Mouse (Mus musculus): ENCODE results near the gene Rhobtb1. TPM values are rescaled to one million over a fixed set of nuclear protein-coding genes. Genes with fewer than 3 reads are reported as not detected.

Gene Rhobtb1
- polyA plus RNA-seq, 1 experiment from 2014 or later, result 11.4 TPM

GRCm38 (mm10) chr10:69157471-69157870 is 6.2 kb downstream of the Rhobtb1 start:
- H3K27ac ChIP-seq (ENCODE audit: low read depth, low read length), result no peak overlapping the region
- 79% methylated on average over 2 of the region's 2 CpGs for WGBS
- no peaks in the 10 kb centered on the region for H3K36me3 ChIP-seq (ENCODE audit: control insufficient read depth, insufficient read depth, low read length)
- no peaks in the 10 kb centered on the region for H3K4me1 ChIP-seq (ENCODE audit: control insufficient read depth, insufficient read depth, low read depth, low read length)
- no peaks in the 10 kb centered on the region for H3K27me3 ChIP-seq (replicated peaks; ENCODE audit: control insufficient read depth, insufficient read depth, low read length)
- no peak overlapping the region for H3K4me2 ChIP-seq (ENCODE audit: low read length)
- ATAC-seq, result no peak
- H3K9ac ChIP-seq (ENCODE audit: low read depth, low read length), result no peak overlapping the region
- H3K9me3 ChIP-seq (ENCODE audit: control insufficient read depth, low read length), result no peaks in the 10 kb centered on the region
- no peak overlapping the region for H3K4me3 ChIP-seq (ENCODE audit: low read length)

GRCm38 (mm10) chr10:69160877-69161276 is 9.6 kb downstream of the Rhobtb1 start:
- H3K9ac ChIP-seq (ENCODE audit: low read depth, low read length), result no peak overlapping the region
- no peak overlapping the region for H3K4me3 ChIP-seq (ENCODE audit: low read length)
- no peak overlapping the region for H3K27ac ChIP-seq (ENCODE audit: low read depth, low read length)
- H3K4me1 ChIP-seq (ENCODE audit: control insufficient read depth, insufficient read depth, low read depth, low read length), result no peaks in the 10 kb centered on the region
- H3K36me3 ChIP-seq (ENCODE audit: control insufficient read depth, insufficient read depth, low read length), result no peaks in the 10 kb centered on the region
- no peak for ATAC-seq
- H3K9me3 ChIP-seq (ENCODE audit: control insufficient read depth, low read length), result no peaks in the 10 kb centered on the region
- H3K4me2 ChIP-seq (ENCODE audit: low read length), result no peak overlapping the region
- 88% methylated on average over 2 of the region's 2 CpGs for WGBS
- no peaks in the 10 kb centered on the region for H3K27me3 ChIP-seq (replicated peaks; ENCODE audit: control insufficient read depth, insufficient read depth, low read length)

GRCm38 (mm10) chr10:69161503-69161902 is 10.3 kb downstream of the Rhobtb1 start:
- 86% methylated on average over 3 of the region's 3 CpGs for WGBS
- H3K4me2 ChIP-seq (ENCODE audit: low read length), result no peak overlapping the region

GRCm38 (mm10) chr10:69162577-69162976 is 11.3 kb downstream of the Rhobtb1 start:
- WGBS, result 85% methylated on average over 5 of the region's 5 CpGs
- no peaks in the 10 kb centered on the region for H3K4me1 ChIP-seq (ENCODE audit: control insufficient read depth, insufficient read depth, low read depth, low read length)
- H3K27me3 ChIP-seq (replicated peaks; ENCODE audit: control insufficient read depth, insufficient read depth, low read length), result no peaks in the 10 kb centered on the region
- ATAC-seq, result no peak
- no peak overlapping the region for H3K27ac ChIP-seq (ENCODE audit: low read depth, low read length)
- no peak overlapping the region for H3K4me3 ChIP-seq (ENCODE audit: low read length)
- no peak overlapping the region for H3K9ac ChIP-seq (ENCODE audit: low read depth, low read length)
- H3K9me3 ChIP-seq (ENCODE audit: control insufficient read depth, low read length), result no peaks in the 10 kb centered on the region
- no peaks in the 10 kb centered on the region for H3K36me3 ChIP-seq (ENCODE audit: control insufficient read depth, insufficient read depth, low read length)
- H3K4me2 ChIP-seq (ENCODE audit: low read length), result no peak overlapping the region

More at GRCm38 (mm10) chr10:69161503-69161902, 10.3 kb downstream of the Rhobtb1 start:
- no peaks in the 10 kb centered on the region for H3K4me1 ChIP-seq (ENCODE audit: control insufficient read depth, insufficient read depth, low read depth, low read length)
- H3K9ac ChIP-seq (ENCODE audit: low read depth, low read length), result no peak overlapping the region
- no peak overlapping the region for H3K27ac ChIP-seq (ENCODE audit: low read depth, low read length)
- H3K36me3 ChIP-seq (ENCODE audit: control insufficient read depth, insufficient read depth, low read length), result no peaks in the 10 kb centered on the region
- no peaks in the 10 kb centered on the region for H3K9me3 ChIP-seq (ENCODE audit: control insufficient read depth, low read length)
- no peaks in the 10 kb centered on the region for H3K27me3 ChIP-seq (replicated peaks; ENCODE audit: control insufficient read depth, insufficient read depth, low read length)
- no peak overlapping the region for H3K4me3 ChIP-seq (ENCODE audit: low read length)
- no peak for ATAC-seq

GRCm38 (mm10) chr10:69163216-69163615 is 12.0 kb downstream of the Rhobtb1 start:
- 92% methylated on average over 5 of the region's 5 CpGs for WGBS
- Histone ChIP-seq H3K9me3 (ENCODE audit: control insufficient read depth, low read length) (no peaks in the 10 kb centered on the region), H3K27me3 (replicated peaks; ENCODE audit: control insufficient read depth, insufficient read depth, low read length) (no peaks in the 10 kb centered on the region)

GRCm38 (mm10) chr10:69165125-69165524 is 13.9 kb downstream of the Rhobtb1 start:
- no peak for ATAC-seq
- no peak overlapping the region for H3K4me3 ChIP-seq (ENCODE audit: low read length)
- no peaks in the 10 kb centered on the region for H3K36me3 ChIP-seq (ENCODE audit: control insufficient read depth, insufficient read depth, low read length)
- H3K4me1 ChIP-seq (ENCODE audit: control insufficient read depth, insufficient read depth, low read depth, low read length), result no peaks in the 10 kb centered on the region
- WGBS, result 62% methylated on average over 7 of the region's 7 CpGs
- no peaks in the 10 kb centered on the region for H3K9me3 ChIP-seq (ENCODE audit: control insufficient read depth, low read length)
- no peak overlapping the region for H3K4me2 ChIP-seq (ENCODE audit: low read length)
- no peak overlapping the region for H3K9ac ChIP-seq (ENCODE audit: low read depth, low read length)
- H3K27me3 ChIP-seq (replicated peaks; ENCODE audit: control insufficient read depth, insufficient read depth, low read length), result no peaks in the 10 kb centered on the region
- H3K27ac ChIP-seq (ENCODE audit: low read depth, low read length), result no peak overlapping the region

More at GRCm38 (mm10) chr10:69163216-69163615, 12.0 kb downstream of the Rhobtb1 start:
- Histone ChIP-seq H3K27ac (ENCODE audit: low read depth, low read length) (no peak overlapping the region), H3K36me3 (ENCODE audit: control insufficient read depth, insufficient read depth, low read length) (no peaks in the 10 kb centered on the region), H3K4me1 (ENCODE audit: control insufficient read depth, insufficient read depth, low read depth, low read length) (no peaks in the 10 kb centered on the region), H3K4me2 (ENCODE audit: low read length) (no peak overlapping the region), H3K9ac (ENCODE audit: low read depth, low read length) (no peak overlapping the region), H3K4me3 (ENCODE audit: low read length) (no peak overlapping the region)
- ATAC-seq, result no peak

DNA sequence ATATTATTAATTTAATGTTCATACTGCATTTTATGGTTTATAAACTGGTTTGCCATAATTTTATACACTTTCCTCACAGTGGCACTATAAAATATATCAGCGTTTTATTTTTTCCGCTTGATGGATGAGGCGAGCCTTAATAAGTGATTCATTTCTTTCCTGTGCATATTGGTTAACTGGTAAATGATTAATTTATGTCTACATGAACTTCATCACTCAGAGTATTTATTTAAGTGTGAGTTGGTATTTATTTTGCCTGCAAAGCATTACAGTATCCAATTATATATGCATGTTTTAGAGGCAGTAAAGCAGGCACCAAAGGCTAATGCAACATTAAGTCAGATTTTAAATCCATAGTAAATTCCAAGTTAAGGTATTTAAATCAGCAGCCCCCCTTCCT is 14.6 kb downstream of the Rhobtb1 start:
- 92% methylated on average over 3 of the region's 3 CpGs for WGBS
- no peak overlapping the region for H3K4me2 ChIP-seq (ENCODE audit: low read length)
- H3K9ac ChIP-seq (ENCODE audit: low read depth, low read length), result no peak overlapping the region
- H3K4me1 ChIP-seq (ENCODE audit: control insufficient read depth, insufficient read depth, low read depth, low read length), result no peaks in the 10 kb centered on the region
- no peaks in the 10 kb centered on the region for H3K9me3 ChIP-seq (ENCODE audit: control insufficient read depth, low read length)
- no peaks in the 10 kb centered on the region for H3K27me3 ChIP-seq (replicated peaks; ENCODE audit: control insufficient read depth, insufficient read depth, low read length)
- no peak overlapping the region for H3K4me3 ChIP-seq (ENCODE audit: low read length)
- H3K27ac ChIP-seq (ENCODE audit: low read depth, low read length), result no peak overlapping the region
- no peak for ATAC-seq
- no peaks in the 10 kb centered on the region for H3K36me3 ChIP-seq (ENCODE audit: control insufficient read depth, insufficient read depth, low read length)

- H3K4me2 ChIP-seq (ENCODE audit: low read length), result no peak overlapping the region
- H3K4me1 ChIP-seq (ENCODE audit: control insufficient read depth, insufficient read depth, low read depth, low read length), result no peaks in the 10 kb centered on the region
- H3K27ac ChIP-seq (ENCODE audit: low read depth, low read length), result no peak overlapping the region
- H3K4me3 ChIP-seq (ENCODE audit: low read length), result no peak overlapping the region
- H3K9me3 ChIP-seq (ENCODE audit: control insufficient read depth, low read length), result no peaks in the 10 kb centered on the region
- no peaks in the 10 kb centered on the region for H3K36me3 ChIP-seq (ENCODE audit: control insufficient read depth, insufficient read depth, low read length)
- no peak overlapping the region for H3K9ac ChIP-seq (ENCODE audit: low read depth, low read length)
- H3K27me3 ChIP-seq (replicated peaks; ENCODE audit: control insufficient read depth, insufficient read depth, low read length), result no peaks in the 10 kb centered on the region
- 82% methylated on average over 12 of the region's 12 CpGs for WGBS
- ATAC-seq, result no peak
These were observed 15.3 kb downstream of the Rhobtb1 start for GRCm38 (mm10) chr10:69166514-69166913.

GRCm38 (mm10) chr10:69172412-69172811 is 21.2 kb downstream of the Rhobtb1 start:
- H3K4me2 ChIP-seq (ENCODE audit: low read length), result no peak overlapping the region
- H3K4me3 ChIP-seq (ENCODE audit: low read length), result no peak overlapping the region
- no peaks in the 10 kb centered on the region for H3K9me3 ChIP-seq (ENCODE audit: control insufficient read depth, low read length)
- no peak overlapping the region for H3K9ac ChIP-seq (ENCODE audit: low read depth, low read length)
- H3K36me3 ChIP-seq (ENCODE audit: control insufficient read depth, insufficient read depth, low read length), result no peaks in the 10 kb centered on the region
- WGBS, result 78% methylated on average over 3 of the region's 3 CpGs
- no peak overlapping the region for H3K27ac ChIP-seq (ENCODE audit: low read depth, low read length)
- no peaks in the 10 kb centered on the region for H3K27me3 ChIP-seq (replicated peaks; ENCODE audit: control insufficient read depth, insufficient read depth, low read length)
- no peak for ATAC-seq
- H3K4me1 ChIP-seq (ENCODE audit: control insufficient read depth, insufficient read depth, low read depth, low read length), result no peaks in the 10 kb centered on the region

DNA sequence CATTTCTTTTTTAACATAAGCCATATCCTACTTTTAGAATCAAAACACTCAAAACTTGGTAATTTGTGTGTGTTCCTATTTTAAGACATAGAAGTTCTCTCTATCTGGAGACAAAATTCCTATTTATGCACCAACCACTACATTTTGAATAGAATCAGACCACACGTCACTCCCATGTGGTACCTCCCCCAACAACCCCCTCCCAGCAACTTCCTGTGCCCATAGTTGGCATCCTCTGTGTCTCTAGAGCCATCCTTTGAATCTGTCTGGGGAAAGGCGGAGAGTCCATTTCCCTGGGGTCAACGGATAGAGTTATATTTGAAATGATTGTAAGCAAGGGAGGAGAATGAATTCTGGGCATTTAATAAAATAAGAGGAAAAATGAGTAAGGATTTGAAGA is 24.9 kb downstream of the Rhobtb1 start:
- WGBS, result 75% methylated on average over 3 of the region's 3 CpGs
- no peaks in the 10 kb centered on the region for H3K27me3 ChIP-seq (replicated peaks; ENCODE audit: control insufficient read depth, insufficient read depth, low read length)
- no peak overlapping the region for H3K27ac ChIP-seq (ENCODE audit: low read depth, low read length)
- no peaks in the 10 kb centered on the region for H3K36me3 ChIP-seq (ENCODE audit: control insufficient read depth, insufficient read depth, low read length)
- H3K4me2 ChIP-seq (ENCODE audit: low read length), result no peak overlapping the region
- H3K9me3 ChIP-seq (ENCODE audit: control insufficient read depth, low read length), result no peaks in the 10 kb centered on the region
- no peak overlapping the region for H3K4me3 ChIP-seq (ENCODE audit: low read length)
- no peaks in the 10 kb centered on the region for H3K4me1 ChIP-seq (ENCODE audit: control insufficient read depth, insufficient read depth, low read depth, low read length)
- ATAC-seq, result no peak
- no peak overlapping the region for H3K9ac ChIP-seq (ENCODE audit: low read depth, low read length)
